Comparison of ENCODE assay signal across 11 mouse cellular contexts in the genomic region with DNA sequence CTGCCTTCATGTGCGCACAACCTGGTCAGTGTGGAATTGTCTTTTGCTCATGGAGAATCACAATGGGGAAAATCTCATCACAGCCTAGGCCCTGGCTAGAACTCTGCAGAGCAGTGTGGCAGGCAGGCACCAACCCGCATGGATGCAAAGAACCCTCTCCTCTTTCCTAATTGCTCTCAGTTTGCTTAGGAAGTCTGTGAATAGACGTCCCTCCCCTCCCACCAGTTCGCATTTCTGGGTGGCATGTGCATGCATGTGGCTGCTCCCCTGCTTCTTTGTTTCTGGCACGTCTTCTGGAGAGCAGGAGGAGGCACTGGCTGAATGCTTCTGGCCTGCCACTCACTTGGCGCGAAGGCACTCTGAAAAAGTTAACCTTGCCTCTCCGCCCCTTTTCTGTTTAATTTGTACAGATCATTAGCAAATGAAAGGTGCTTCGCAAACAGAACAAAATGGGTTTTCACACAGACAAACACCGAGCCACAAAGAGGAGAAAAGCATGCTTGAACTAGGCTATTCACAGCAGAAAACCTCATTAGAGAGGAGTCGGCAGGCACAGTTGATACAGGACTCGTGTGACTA.
DNase-seq lines count a peak whose midpoint lies in the region; ATAC-seq lines count a peak whose summit lies in the region.
"Had no signal": no experiment of that assay in that cellular context is flagged by ENCODE, and none has a peak within 500 bp of the region (broad histone marks: within the 10 kb centered on the region; RNA-seq: fewer than 3 reads in every experiment).

No protein-coding gene starts in this region.

- ATAC-seq in embryonic facial prominence, embryonic 15.5 days (ENCODE audit: insufficient number of reproducible peaks, low FRiP score, low TSS enrichment, low read depth) = 0 out of 2 replicates have a peak, but pooled peaks have one; percentile 32
- ATAC-seq in stomach, embryonic 15.5 days (ENCODE audit: insufficient read depth, low FRiP score, low read depth) = peak; percentile 27; the same call in 1 of the 2 replicates
- ATAC-seq in liver, embryonic 11.5 days (replicated peaks; ENCODE audit: low FRiP score) = no peak

- H3K4me2 ChIP-seq in embryonic facial prominence, embryonic 15.5 days (replicated peaks) = no peak overlapping the region
- no peak overlapping the region for H3K4me2 ChIP-seq in stomach, embryonic 15.5 days
- H3K4me2 ChIP-seq in liver, embryonic 11.5 days = no peak overlapping the region

- no peak overlapping the region for H3K9ac ChIP-seq in embryonic facial prominence, embryonic 15.5 days
- no peak overlapping the region for H3K9ac ChIP-seq in stomach, embryonic 15.5 days
- no peak overlapping the region for H3K9ac ChIP-seq in liver, embryonic 11.5 days (ENCODE audit: low read depth, low read length)
- H3K9ac ChIP-seq: liver, embryonic 14.5 days had no signal

- H3K4me1 ChIP-seq in embryonic facial prominence, embryonic 15.5 days = peaks cover 42% of the 10 kb centered on the region
- H3K4me1 ChIP-seq in limb, embryonic 10.5 days = peaks cover 37% of the 10 kb centered on the region
- no peaks in the 10 kb centered on the region for H3K4me1 ChIP-seq in stomach, embryonic 15.5 days
- H3K4me1 ChIP-seq in liver, embryonic 11.5 days (replicated peaks; ENCODE audit: control insufficient read depth, insufficient read depth, low read length) = no peaks in the 10 kb centered on the region

- DNase-seq in layer of hippocampus, postnatal 36 days = peak; percentile 4 to 21
- no peak for DNase-seq in layer of hippocampus, adult 9-11 months
- DNase-seq in limb, embryonic 10.5 days (ENCODE audit: low spot score) = peak; percentile 42
- no peak for DNase-seq in heart, postnatal 4 days
- DNase-seq in liver, embryonic 11.5 days (ENCODE audit: low spot score) = no peak
- DNase-seq in lung, adult 18-20 months = no peak
- DNase-seq: cerebellum, postnatal 36 days; gastrocnemius, adult 2 months had no signal

- no peaks in the 10 kb centered on the region for H3K27me3 ChIP-seq in embryonic facial prominence, embryonic 15.5 days
- no peaks in the 10 kb centered on the region for H3K27me3 ChIP-seq in limb, embryonic 10.5 days (ENCODE audit: low read depth, poor library complexity, severe bottlenecking)
- no peaks in the 10 kb centered on the region for H3K27me3 ChIP-seq in stomach, embryonic 15.5 days (replicated peaks)
- no peaks in the 10 kb centered on the region for H3K27me3 ChIP-seq in liver, embryonic 11.5 days (replicated peaks; ENCODE audit: control insufficient read depth, insufficient read depth, low read length)

- H3K9me3 ChIP-seq in embryonic facial prominence, embryonic 15.5 days (replicated peaks) = no peaks in the 10 kb centered on the region
- H3K9me3 ChIP-seq in limb, embryonic 10.5 days (replicated peaks) = no peaks in the 10 kb centered on the region
- no peaks in the 10 kb centered on the region for H3K9me3 ChIP-seq in stomach, embryonic 15.5 days
- H3K9me3 ChIP-seq in liver, embryonic 11.5 days (ENCODE audit: control insufficient read depth, low read length) = no peaks in the 10 kb centered on the region

- H3K27ac ChIP-seq in embryonic facial prominence, embryonic 15.5 days (replicated peaks) = peak overlapping the region; percentile 69
- peak overlapping the region; percentile 76 for H3K27ac ChIP-seq in limb, embryonic 10.5 days
- H3K27ac ChIP-seq in stomach, embryonic 15.5 days = peak overlapping the region; percentile 26; the same call in 1 of the 2 replicates
- H3K27ac ChIP-seq in liver, embryonic 11.5 days (ENCODE audit: low read depth, low read length) = no peak overlapping the region
- H3K27ac ChIP-seq: gastrocnemius, adult 2 months; liver, embryonic 14.5 days had no signal

- WGBS in embryonic facial prominence, embryonic 15.5 days = 33% methylated on average over 12 of the region's 12 CpGs
- WGBS in limb, embryonic 10.5 days = 45% methylated on average over 12 of the region's 12 CpGs
- 47% methylated on average over 12 of the region's 12 CpGs for WGBS in stomach, embryonic 15.5 days
- WGBS in liver, embryonic 11.5 days = 64% methylated on average over 12 of the region's 12 CpGs

- no peak overlapping the region for H3K4me3 ChIP-seq in embryonic facial prominence, embryonic 15.5 days (replicated peaks)
- no peak overlapping the region for H3K4me3 ChIP-seq in limb, embryonic 10.5 days
- H3K4me3 ChIP-seq in stomach, embryonic 15.5 days (replicated peaks) = no peak overlapping the region
- no peak overlapping the region for H3K4me3 ChIP-seq in liver, embryonic 11.5 days (ENCODE audit: low read depth, low read length)
- H3K4me3 ChIP-seq: gastrocnemius, adult 2 months had no signal

- H3K36me3 ChIP-seq in embryonic facial prominence, embryonic 15.5 days = no peaks in the 10 kb centered on the region
- H3K36me3 ChIP-seq in limb, embryonic 10.5 days = no peaks in the 10 kb centered on the region
- H3K36me3 ChIP-seq in stomach, embryonic 15.5 days = no peaks in the 10 kb centered on the region
- H3K36me3 ChIP-seq in liver, embryonic 11.5 days (ENCODE audit: control insufficient read depth, insufficient read depth, low read length) = no peaks in the 10 kb centered on the region

Comparison
In these comparisons a context has a peak if more than half of its experiments do, and no peak if none do; other contexts are left out.
1. DNase-seq: peak in layer of hippocampus, postnatal 36 days (2 of 2) and limb, embryonic 10.5 days (single experiment); none in layer of hippocampus, adult 9-11 months (single experiment), heart, postnatal 4 days (single experiment), liver, embryonic 11.5 days (single experiment) and lung, adult 18-20 months (0 of 2).